Mouse (Mus musculus) gastrocnemius, postnatal 4 days (tissue): Measurements from ENCODE around the gene Asic1. TPM values are rescaled to one million over a fixed set of nuclear protein-coding genes. Genes with fewer than 3 reads are reported as not detected.
"Not testable (repeated sequence)": the region's sequence is repeated elsewhere in the genome, so short reads cannot be mapped to it uniquely, and the experiment has no call there.

Experiments used
- DNase-seq, 2 experiments: peaks; one replicate each; pipeline ENCODE4 v3.0.0; 2021 to 2022; ENCODE audit warnings: low spot score in 2 of 2, mixed read lengths in 2 of 2
- total RNA-seq, 2 experiments: library from RNA; stranded (reverse); gene quantifications; 2 replicates each; pipeline ENCODE4 v1.2.3; 2021

Asic1 gene
- total RNA-seq, 2 experiments from 2014 or later, result 0.91 to 1.9 TPM

GRCm38 (mm10) chr15:99700219-99701106 lies 30.3 kb downstream of the Asic1 start:
- no peak for DNase-seq

- DNase-seq, result not testable (repeated sequence)
Measured at GRCm38 (mm10) chr15:99701640-99701998, 31.5 kb downstream of the Asic1 start.

- peak; percentile 86 to 94 for DNase-seq
Measured at GRCm38 (mm10) chr15:99701999-99702900, 32.1 kb downstream of the Asic1 start, which contains the start of gene Smarcd1. TSS of gene Smarcd1 (plus strand) at chr15:99702129.

- DNase-seq, result no peak
Measured at GRCm38 (mm10) chr15:99703104-99703503, 32.9 kb downstream of the Asic1 start.

- DNase-seq, result no peak
Measured at GRCm38 (mm10) chr15:99703676-99704040, 33.5 kb downstream of the Asic1 start.

GRCm38 (mm10) chr15:99704041-99704681 lies 34.0 kb downstream of the Asic1 start:
- DNase-seq, result no peak

- no peak for DNase-seq
Measured at GRCm38 (mm10) chr15:99704881-99705280, 34.7 kb downstream of the Asic1 start.

GRCm38 (mm10) chr15:99705440-99706048 lies 35.4 kb downstream of the Asic1 start, which contains the start of gene Gm17349:
TSS of gene Gm17349 (minus strand) at chr15:99705490.
- DNase-seq, result peak in 1 of 2 experiments; percentile 57

- no peak for DNase-seq
Measured at GRCm38 (mm10) chr15:99708176-99708575, 38.0 kb downstream of the Asic1 start.

- no peak for DNase-seq
Measured at GRCm38 (mm10) chr15:99710221-99711190, 40.3 kb downstream of the Asic1 start.

- DNase-seq, result no peak
Measured at GRCm38 (mm10) chr15:99711491-99711890, 41.3 kb downstream of the Asic1 start.

- no peak for DNase-seq
Measured at GRCm38 (mm10) chr15:99712666-99713559, 42.7 kb downstream of the Asic1 start.

GRCm38 (mm10) chr15:99713569-99713968 lies 43.4 kb downstream of the Asic1 start:
- no peak for DNase-seq

GRCm38 (mm10) chr15:99714206-99714605 lies 44.0 kb downstream of the Asic1 start:
- no peak for DNase-seq

- DNase-seq, result peak in 1 of 2 experiments; percentile 73
Measured at GRCm38 (mm10) chr15:99714858-99715257, 44.7 kb downstream of the Asic1 start.

- DNase-seq, result no peak
Measured at GRCm38 (mm10) chr15:99715361-99715865, 45.2 kb downstream of the Asic1 start.

- no peak for DNase-seq
Measured at GRCm38 (mm10) chr15:99715982-99716746, 46.0 kb downstream of the Asic1 start.

- no peak for DNase-seq
Measured at GRCm38 (mm10) chr15:99716814-99717213, 46.6 kb downstream of the Asic1 start.
